Mouse (Mus musculus) heart, embryonic 12.5 days (tissue): ENCODE data around the gene Ppard. TPM values are rescaled to one million over a fixed set of nuclear protein-coding genes. Genes with fewer than 3 reads are reported as not detected.

Experiments
- ATAC-seq: fragments of 200-750 bp; cut with Nextera tagmentation; 2 replicates; pipeline ENCODE4 v1.8.0; 2017; ENCODE audit warnings: moderate TSS enrichment, moderate library complexity; ENCODE audit not compliant: insufficient number of reproducible peaks, low FRiP score
- H3K27ac ChIP-seq: fragments of 300-500 bp; sonication (generic); 2 replicates; pipeline ENCODE4 v1.5.1; 2016; ENCODE audit warnings: mild to moderate bottlenecking, moderate library complexity; ENCODE audit not compliant: poor library complexity, severe bottlenecking
- H3K27me3 ChIP-seq: fragments of 300-500 bp; sonication (generic); replicated peaks from 2 replicates; pipeline ENCODE4 v1.6.1; 2016; ENCODE audit warnings: mild to moderate bottlenecking, moderate library complexity
- H3K36me3 ChIP-seq: fragments of 300-500 bp; sonication (generic); 2 replicates; pipeline ENCODE4 v1.6.1; 2016; ENCODE audit warnings: mild to moderate bottlenecking, moderate library complexity
- H3K4me1 ChIP-seq: fragments of 300-500 bp; sonication (generic); replicated peaks from 2 replicates; pipeline ENCODE4 v1.6.1; 2016; ENCODE audit warnings: mild to moderate bottlenecking
- H3K4me2 ChIP-seq: fragments of 300-500 bp; sonication (generic); 2 replicates; pipeline ENCODE4 v1.6.1; 2016; ENCODE audit warnings: mild to moderate bottlenecking, moderate library complexity
- H3K4me3 ChIP-seq: fragments of 300-500 bp; sonication (generic); 2 replicates; pipeline ENCODE4 v1.5.1; 2016; ENCODE audit warnings: mild to moderate bottlenecking
- H3K9ac ChIP-seq: fragments of 300-500 bp; sonication (generic); 2 replicates; pipeline ENCODE4 v1.6.1; 2016; ENCODE audit warnings: mild to moderate bottlenecking, moderate library complexity
- H3K9me3 ChIP-seq: fragments of 300-500 bp; sonication (generic); replicated peaks from 2 replicates; pipeline ENCODE4 v1.6.1; 2016; ENCODE audit warnings: mild to moderate bottlenecking, moderate library complexity
- WGBS: fragments of 180-500 bp; shearing (Covaris S2); methylation state at CpG from one replicate; pipeline ENCODE4 v1.1.7; 2016; 5-methylcytosine and 5-hydroxymethylcytosine counted together
- polyA plus RNA-seq: library from polyadenylated mRNA; unstranded; fragments of >200 nt; fragmentation: Nextera tagmentation; extraction: Ambion mirVana; gene quantifications from 2 replicates; pipeline ENCODE4 v1.2.1, GENCODE M21; 2016

Ppard gene
- polyA plus RNA-seq, 1 experiment from 2014 or later = 1.4 TPM

- H3K4me2 ChIP-seq = no peak overlapping the region
- ATAC-seq = no peak
- H3K4me1 ChIP-seq = peaks cover 35% of the 10 kb centered on the region
- H3K4me3 ChIP-seq = no peak overlapping the region
- no peaks in the 10 kb centered on the region for H3K9me3 ChIP-seq
- 74% methylated on average over 10 of the region's 10 CpGs for WGBS
- H3K9ac ChIP-seq = no peak overlapping the region
- H3K27me3 ChIP-seq = no peaks in the 10 kb centered on the region
- H3K27ac ChIP-seq = no peak overlapping the region
- H3K36me3 ChIP-seq = peaks cover 4% of the 10 kb centered on the region; the same call in 1 of the 2 replicates
These were observed 53.6 kb downstream of the Ppard start for GRCm38 (mm10) chr17:28286133-28286532.

GRCm38 (mm10) chr17:28286964-28287363, 54.5 kb downstream of the Ppard start:
- WGBS = 46% methylated on average over 5 of the region's 5 CpGs
- Histone ChIP-seq H3K27ac (no peak overlapping the region), H3K4me3 (no peak overlapping the region), H3K4me1 (peaks cover 31% of the 10 kb centered on the region), H3K36me3 (peaks cover 7% of the 10 kb centered on the region), H3K9ac (no peak overlapping the region), H3K27me3 (no peaks in the 10 kb centered on the region), H3K9me3 (peaks cover under 1% of the 10 kb centered on the region; the same call in 1 of the 2 replicates), H3K4me2 (no peak overlapping the region)
- 0 out of 2 replicates have a peak, but pooled peaks have one; percentile 16 for ATAC-seq

- Histone ChIP-seq H3K36me3 (peaks cover 12% of the 10 kb centered on the region), H3K27me3 (no peaks in the 10 kb centered on the region), H3K4me1 (peaks cover 31% of the 10 kb centered on the region), H3K9me3 (peaks cover 6% of the 10 kb centered on the region), H3K4me3 (no peak overlapping the region), H3K9ac (no peak overlapping the region), H3K27ac (no peak overlapping the region; the same call in 1 of the 2 replicates), H3K4me2 (no peak overlapping the region)
- 0 out of 2 replicates have a peak, but pooled peaks have one; percentile 23 for ATAC-seq
- WGBS = 38% methylated on average over 8 of the region's 8 CpGs
These were observed 55.1 kb downstream of the Ppard start for GRCm38 (mm10) chr17:28287578-28287977.

DNA sequence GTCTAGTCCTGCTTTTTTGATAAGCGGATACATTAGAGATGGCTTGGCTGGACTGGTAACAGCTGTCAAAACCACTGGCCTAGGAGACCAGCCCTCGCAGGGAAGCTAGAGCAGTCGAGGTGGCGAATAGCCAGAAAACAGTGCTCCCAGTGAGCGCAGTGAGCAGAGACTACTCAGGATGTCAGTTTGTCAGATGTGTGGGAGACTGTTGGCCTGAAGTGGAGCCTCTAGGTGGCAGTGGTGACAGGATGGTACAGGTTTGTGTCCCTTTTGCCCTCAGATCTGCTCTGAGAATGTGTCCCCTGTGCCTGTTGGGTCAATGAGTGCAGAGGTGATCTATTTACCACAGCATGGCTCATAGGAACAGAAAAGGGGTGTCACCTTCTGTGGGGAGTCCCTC, 55.5 kb downstream of the Ppard start:
- H3K9ac ChIP-seq = no peak overlapping the region
- no peak overlapping the region for H3K4me2 ChIP-seq
- H3K9me3 ChIP-seq = peaks cover 7% of the 10 kb centered on the region
- H3K36me3 ChIP-seq = peaks cover 12% of the 10 kb centered on the region
- whole genome bisulfite sequencing = 54% methylated on average over 5 of the region's 5 CpGs
- H3K4me1 ChIP-seq = peaks cover 31% of the 10 kb centered on the region
- H3K27me3 ChIP-seq = no peaks in the 10 kb centered on the region
- 0 out of 2 replicates have a peak, but pooled peaks have one; percentile 7 for ATAC-seq
- no peak overlapping the region for H3K4me3 ChIP-seq
- H3K27ac ChIP-seq = no peak overlapping the region; the same call in 1 of the 2 replicates

DNA sequence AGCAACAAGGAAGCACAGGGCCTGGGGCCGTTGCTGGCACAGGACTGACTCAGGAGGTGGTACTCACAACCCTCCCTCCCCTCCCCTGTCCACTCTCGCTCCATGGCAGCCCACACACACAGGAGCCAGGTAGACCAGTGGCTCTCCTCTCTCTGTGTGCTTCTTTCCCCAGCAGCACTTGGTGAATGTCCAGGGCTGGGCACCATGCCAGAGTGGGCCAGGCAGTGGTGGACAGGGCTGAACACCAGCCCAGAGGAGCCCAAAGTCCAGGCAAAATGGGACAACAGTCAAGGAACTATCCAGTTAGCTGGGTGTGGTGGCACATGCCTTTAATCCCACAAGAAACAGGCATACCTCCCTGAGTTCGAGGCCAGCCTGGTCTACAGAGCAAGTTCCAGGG, 57.8 kb downstream of the Ppard start:
- Histone ChIP-seq H3K9me3 (peaks cover 7% of the 10 kb centered on the region), H3K4me2 (no peak overlapping the region), H3K9ac (no peak overlapping the region), H3K27me3 (no peaks in the 10 kb centered on the region), H3K27ac (no peak overlapping the region), H3K4me1 (peaks cover 31% of the 10 kb centered on the region), H3K36me3 (peaks cover 12% of the 10 kb centered on the region), H3K4me3 (no peak overlapping the region)
- no peak for ATAC-seq
- WGBS = 69% methylated on average over 3 of the region's 3 CpGs

- Histone ChIP-seq H3K27me3 (no peaks in the 10 kb centered on the region), H3K4me1 (peaks cover 31% of the 10 kb centered on the region), H3K36me3 (peaks cover 12% of the 10 kb centered on the region), H3K27ac (no peak overlapping the region), H3K4me3 (no peak overlapping the region), H3K9me3 (peaks cover 7% of the 10 kb centered on the region), H3K4me2 (no peak overlapping the region), H3K9ac (no peak overlapping the region)
- WGBS = 64% methylated on average over 11 of the region's 11 CpGs
- ATAC-seq = no peak
These were observed 58.2 kb downstream of the Ppard start for GRCm38 (mm10) chr17:28290671-28291070.

DNA sequence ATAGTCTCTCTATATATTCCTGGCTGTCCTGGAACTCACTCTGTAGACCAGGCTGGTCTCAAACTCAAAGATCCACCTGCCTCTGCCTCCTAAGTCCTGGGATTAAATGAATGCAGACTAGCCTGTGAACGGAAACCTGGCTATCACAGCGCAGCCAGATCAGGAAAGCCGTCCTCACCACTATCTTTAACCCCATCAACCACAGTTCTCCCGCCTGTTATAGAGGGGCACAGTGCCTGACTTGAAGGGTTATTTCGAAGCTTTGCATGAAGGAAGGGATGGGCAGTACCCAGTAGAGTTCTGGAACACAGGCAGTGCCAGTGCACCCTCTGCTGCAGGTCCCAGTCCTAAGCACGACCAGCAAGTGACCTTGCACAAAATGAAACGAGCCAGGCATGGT, 58.8 kb downstream of the Ppard start:
- H3K9me3 ChIP-seq = peaks cover 7% of the 10 kb centered on the region
- H3K4me1 ChIP-seq = peaks cover 26% of the 10 kb centered on the region
- WGBS = 71% methylated on average over 7 of the region's 7 CpGs
- H3K27ac ChIP-seq = no peak overlapping the region
- H3K36me3 ChIP-seq = peaks cover 12% of the 10 kb centered on the region
- H3K4me3 ChIP-seq = no peak overlapping the region
- no peaks in the 10 kb centered on the region for H3K27me3 ChIP-seq
- H3K4me2 ChIP-seq = no peak overlapping the region
- ATAC-seq = no peak
- H3K9ac ChIP-seq = no peak overlapping the region

DNA sequence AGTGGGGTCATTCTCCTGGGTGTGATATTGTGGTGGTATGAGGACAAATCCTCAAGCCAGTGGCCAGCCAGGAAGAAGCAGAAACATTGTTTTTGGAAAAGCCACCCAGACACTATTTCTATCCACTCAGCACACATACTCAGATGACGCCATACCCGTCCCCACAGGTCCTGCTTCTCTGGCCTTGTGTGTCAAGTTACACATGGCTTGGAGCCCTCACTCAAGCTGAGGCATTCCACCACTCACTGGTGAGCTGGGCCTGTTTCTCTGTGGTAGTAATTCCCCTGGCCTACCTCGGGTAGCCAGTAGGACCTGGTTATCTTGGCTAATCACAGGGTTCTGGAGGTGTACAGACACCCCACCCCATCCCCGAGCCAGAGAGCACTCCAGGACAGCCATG, 61.2 kb downstream of the Ppard start:
- H3K36me3 ChIP-seq = peaks cover 19% of the 10 kb centered on the region
- WGBS = 57% methylated on average over 4 of the region's 4 CpGs
- H3K27ac ChIP-seq = no peak overlapping the region

GRCm38 (mm10) chr17:28294449-28295333, 62.2 kb downstream of the Ppard start:
- H3K9me3 ChIP-seq = peaks cover 7% of the 10 kb centered on the region
- no peak overlapping the region for H3K4me3 ChIP-seq
- peaks cover 28% of the 10 kb centered on the region for H3K36me3 ChIP-seq
- H3K9ac ChIP-seq = no peak overlapping the region
- no peak for ATAC-seq
- H3K27me3 ChIP-seq = no peaks in the 10 kb centered on the region
- H3K4me2 ChIP-seq = no peak overlapping the region
- 78% methylated on average over 17 of the region's 17 CpGs for WGBS
- H3K4me1 ChIP-seq = peaks cover 13% of the 10 kb centered on the region
- no peak overlapping the region for H3K27ac ChIP-seq

More for the DNA sequence above, 61.2 kb downstream of the Ppard start:
- H3K4me1 ChIP-seq = peaks cover 7% of the 10 kb centered on the region
- no peaks in the 10 kb centered on the region for H3K27me3 ChIP-seq
- no peak for ATAC-seq
- H3K9ac ChIP-seq = no peak overlapping the region
- peaks cover 7% of the 10 kb centered on the region for H3K9me3 ChIP-seq
- no peak overlapping the region for H3K4me3 ChIP-seq
- H3K4me2 ChIP-seq = no peak overlapping the region

DNA sequence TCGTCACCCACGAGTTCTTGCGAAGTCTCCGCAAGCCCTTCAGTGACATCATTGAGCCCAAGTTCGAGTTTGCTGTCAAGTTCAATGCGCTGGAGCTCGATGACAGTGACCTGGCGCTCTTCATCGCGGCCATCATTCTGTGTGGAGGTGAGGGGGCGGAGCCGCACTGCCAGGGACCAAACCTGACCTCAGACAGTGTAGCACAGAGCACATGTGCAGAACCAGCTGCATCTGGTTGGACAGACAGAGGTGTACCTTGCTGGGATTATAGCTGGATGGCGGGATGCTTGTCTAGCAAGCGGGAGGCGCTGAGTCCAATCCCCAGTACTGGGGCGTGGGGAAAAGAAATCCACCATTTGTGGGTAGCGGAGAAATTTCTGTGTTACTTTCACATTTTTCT, 66.4 kb downstream of the Ppard start:
- no peak for ATAC-seq
- Histone ChIP-seq H3K36me3 (peaks cover 22% of the 10 kb centered on the region), H3K4me1 (peaks cover 13% of the 10 kb centered on the region), H3K27ac (no peak overlapping the region), H3K4me2 (no peak overlapping the region), H3K9ac (no peak overlapping the region), H3K9me3 (no peaks in the 10 kb centered on the region), H3K4me3 (no peak overlapping the region), H3K27me3 (no peaks in the 10 kb centered on the region)
- WGBS = 91% methylated on average over 17 of the region's 17 CpGs

DNA sequence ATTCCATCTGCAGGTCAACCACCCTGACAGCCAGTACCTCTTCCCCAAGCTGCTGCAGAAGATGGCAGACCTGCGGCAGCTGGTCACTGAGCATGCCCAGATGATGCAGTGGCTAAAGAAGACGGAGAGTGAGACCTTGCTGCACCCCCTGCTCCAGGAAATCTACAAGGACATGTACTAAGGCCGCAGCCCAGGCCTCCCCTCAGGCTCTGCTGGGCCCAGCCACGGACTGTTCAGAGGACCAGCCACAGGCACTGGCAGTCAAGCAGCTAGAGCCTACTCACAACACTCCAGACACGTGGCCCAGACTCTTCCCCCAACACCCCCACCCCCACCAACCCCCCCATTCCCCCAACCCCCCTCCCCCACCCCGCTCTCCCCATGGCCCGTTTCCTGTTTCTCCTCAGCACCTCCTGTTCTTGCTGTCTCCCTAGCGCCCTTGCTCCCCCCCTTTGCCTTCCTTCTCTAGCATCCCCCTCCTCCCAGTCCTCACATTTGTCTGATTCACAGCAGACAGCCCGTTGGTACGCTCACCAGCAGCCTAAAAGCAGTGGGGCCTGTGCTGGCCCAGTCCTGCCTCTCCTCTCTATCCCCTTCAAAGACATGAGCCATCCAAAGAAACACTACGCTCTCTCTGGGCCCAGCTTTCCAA, 67.3 kb downstream of the Ppard start:
- Histone ChIP-seq H3K4me1 (peaks cover 13% of the 10 kb centered on the region), H3K4me3 (no peak overlapping the region), H3K4me2 (no peak overlapping the region), H3K27me3 (no peaks in the 10 kb centered on the region), H3K36me3 (peaks cover 22% of the 10 kb centered on the region), H3K27ac (no peak overlapping the region), H3K9me3 (no peaks in the 10 kb centered on the region), H3K9ac (peak overlapping the region; percentile 1; the same call in 1 of the 2 replicates)
- 0 out of 2 replicates have a peak, but pooled peaks have one; percentile 33 for ATAC-seq
- 42% methylated on average over 9 of the region's 11 CpGs for WGBS
